Mouse (Mus musculus): ENCODE measurements around the gene Itpr2. TPM values are rescaled to one million over a fixed set of nuclear protein-coding genes. Genes with fewer than 3 reads are reported as not detected.

The Itpr2 gene
- polyA plus RNA-seq, 1 experiment from 2014 or later, result 5.3 TPM

- Histone ChIP-seq H3K4me1 (replicated peaks; ENCODE audit: control insufficient read depth, insufficient read depth, low read length) (no peaks in the 10 kb centered on the region), H3K27ac (ENCODE audit: low read depth, low read length) (no peak overlapping the region), H3K27me3 (replicated peaks; ENCODE audit: control insufficient read depth, insufficient read depth, low read length) (no peaks in the 10 kb centered on the region), H3K36me3 (ENCODE audit: control insufficient read depth, insufficient read depth, low read length) (no peaks in the 10 kb centered on the region), H3K9me3 (ENCODE audit: control insufficient read depth, low read length) (no peaks in the 10 kb centered on the region), H3K4me3 (ENCODE audit: low read depth, low read length) (no peak overlapping the region), H3K4me2 (no peak overlapping the region), H3K9ac (ENCODE audit: low read depth, low read length) (no peak overlapping the region)
- WGBS, result 43% methylated on average over 2 of the region's 2 CpGs
- ATAC-seq (replicated peaks; ENCODE audit: low FRiP score) (no peak), DNase-seq (ENCODE audit: low spot score) (no peak)
These were observed 296.9 kb downstream of the Itpr2 start for GRCm38 (mm10) chr6:146205136-146205535.

GRCm38 (mm10) chr6:146204470-146204869 is 297.6 kb downstream of the Itpr2 start:
- DNase-seq (ENCODE audit: low spot score) (no peak), ATAC-seq (replicated peaks; ENCODE audit: low FRiP score) (no peak)
- Histone ChIP-seq H3K9ac (ENCODE audit: low read depth, low read length) (no peak overlapping the region), H3K27me3 (replicated peaks; ENCODE audit: control insufficient read depth, insufficient read depth, low read length) (no peaks in the 10 kb centered on the region), H3K9me3 (ENCODE audit: control insufficient read depth, low read length) (no peaks in the 10 kb centered on the region), H3K27ac (ENCODE audit: low read depth, low read length) (no peak overlapping the region), H3K4me2 (no peak overlapping the region), H3K4me1 (replicated peaks; ENCODE audit: control insufficient read depth, insufficient read depth, low read length) (no peaks in the 10 kb centered on the region), H3K36me3 (ENCODE audit: control insufficient read depth, insufficient read depth, low read length) (no peaks in the 10 kb centered on the region), H3K4me3 (ENCODE audit: low read depth, low read length) (no peak overlapping the region)
- WGBS, result 47% methylated on average over 4 of the region's 4 CpGs

- Histone ChIP-seq H3K36me3 (ENCODE audit: control insufficient read depth, insufficient read depth, low read length) (no peaks in the 10 kb centered on the region), H3K4me1 (replicated peaks; ENCODE audit: control insufficient read depth, insufficient read depth, low read length) (no peaks in the 10 kb centered on the region), H3K27me3 (replicated peaks; ENCODE audit: control insufficient read depth, insufficient read depth, low read length) (no peaks in the 10 kb centered on the region), H3K9ac (ENCODE audit: low read depth, low read length) (no peak overlapping the region), H3K9me3 (ENCODE audit: control insufficient read depth, low read length) (no peaks in the 10 kb centered on the region), H3K4me2 (no peak overlapping the region), H3K4me3 (ENCODE audit: low read depth, low read length) (no peak overlapping the region), H3K27ac (ENCODE audit: low read depth, low read length) (no peak overlapping the region)
- DNase-seq (ENCODE audit: low spot score), result no peak
- no peak for ATAC-seq (replicated peaks; ENCODE audit: low FRiP score)
- 86% methylated on average over 7 of the region's 7 CpGs for WGBS
These were observed 304.1 kb downstream of the Itpr2 start for GRCm38 (mm10) chr6:146197868-146198379.

GRCm38 (mm10) chr6:146196701-146197100 is 305.3 kb downstream of the Itpr2 start:
- Histone ChIP-seq H3K4me1 (replicated peaks; ENCODE audit: control insufficient read depth, insufficient read depth, low read length) (no peaks in the 10 kb centered on the region), H3K36me3 (ENCODE audit: control insufficient read depth, insufficient read depth, low read length) (no peaks in the 10 kb centered on the region), H3K9ac (ENCODE audit: low read depth, low read length) (no peak overlapping the region), H3K4me3 (ENCODE audit: low read depth, low read length) (no peak overlapping the region), H3K9me3 (ENCODE audit: control insufficient read depth, low read length) (no peaks in the 10 kb centered on the region), H3K4me2 (no peak overlapping the region), H3K27me3 (replicated peaks; ENCODE audit: control insufficient read depth, insufficient read depth, low read length) (no peaks in the 10 kb centered on the region), H3K27ac (ENCODE audit: low read depth, low read length) (no peak overlapping the region)
- WGBS, result 80% methylated on average over 1 of the region's 1 CpGs
- DNase-seq (ENCODE audit: low spot score) (no peak), ATAC-seq (replicated peaks; ENCODE audit: low FRiP score) (no peak)

GRCm38 (mm10) chr6:146195854-146196457 is 306.1 kb downstream of the Itpr2 start:
- H3K36me3 ChIP-seq (ENCODE audit: control insufficient read depth, insufficient read depth, low read length), result no peaks in the 10 kb centered on the region
- WGBS, result 74% methylated on average over 7 of the region's 7 CpGs
- no peak overlapping the region for H3K4me3 ChIP-seq (ENCODE audit: low read depth, low read length)
- DNase-seq (ENCODE audit: low spot score), result no peak
- H3K4me1 ChIP-seq (replicated peaks; ENCODE audit: control insufficient read depth, insufficient read depth, low read length), result no peaks in the 10 kb centered on the region
- no peak overlapping the region for H3K27ac ChIP-seq (ENCODE audit: low read depth, low read length)
- H3K9me3 ChIP-seq (ENCODE audit: control insufficient read depth, low read length), result no peaks in the 10 kb centered on the region
- ATAC-seq (replicated peaks; ENCODE audit: low FRiP score), result no peak
- no peaks in the 10 kb centered on the region for H3K27me3 ChIP-seq (replicated peaks; ENCODE audit: control insufficient read depth, insufficient read depth, low read length)
- no peak overlapping the region for H3K4me2 ChIP-seq
- H3K9ac ChIP-seq (ENCODE audit: low read depth, low read length), result no peak overlapping the region

- H3K4me1 ChIP-seq (replicated peaks; ENCODE audit: control insufficient read depth, insufficient read depth, low read length), result no peaks in the 10 kb centered on the region
- no peak overlapping the region for H3K4me3 ChIP-seq (ENCODE audit: low read depth, low read length)
- no peak overlapping the region for H3K27ac ChIP-seq (ENCODE audit: low read depth, low read length)
- ATAC-seq (replicated peaks; ENCODE audit: low FRiP score) (no peak), DNase-seq (ENCODE audit: low spot score) (no peak)
- H3K9me3 ChIP-seq (ENCODE audit: control insufficient read depth, low read length), result no peaks in the 10 kb centered on the region
- no peak overlapping the region for H3K4me2 ChIP-seq
- H3K27me3 ChIP-seq (replicated peaks; ENCODE audit: control insufficient read depth, insufficient read depth, low read length), result no peaks in the 10 kb centered on the region
- WGBS, result 74% methylated on average over 5 of the region's 5 CpGs
- no peaks in the 10 kb centered on the region for H3K36me3 ChIP-seq (ENCODE audit: control insufficient read depth, insufficient read depth, low read length)
- no peak overlapping the region for H3K9ac ChIP-seq (ENCODE audit: low read depth, low read length)
These were observed 310.1 kb downstream of the Itpr2 start for GRCm38 (mm10) chr6:146191931-146192330.

GRCm38 (mm10) chr6:146190006-146190405 is 312.0 kb downstream of the Itpr2 start:
- DNase-seq (ENCODE audit: low spot score) (no peak), ATAC-seq (replicated peaks; ENCODE audit: low FRiP score) (no peak)
- no peaks in the 10 kb centered on the region for H3K9me3 ChIP-seq (ENCODE audit: control insufficient read depth, low read length)
- H3K27me3 ChIP-seq (replicated peaks; ENCODE audit: control insufficient read depth, insufficient read depth, low read length), result no peaks in the 10 kb centered on the region
- no peak overlapping the region for H3K27ac ChIP-seq (ENCODE audit: low read depth, low read length)
- no peaks in the 10 kb centered on the region for H3K4me1 ChIP-seq (replicated peaks; ENCODE audit: control insufficient read depth, insufficient read depth, low read length)
- WGBS, result 70% methylated on average over 8 of the region's 8 CpGs
- no peak overlapping the region for H3K9ac ChIP-seq (ENCODE audit: low read depth, low read length)
- no peak overlapping the region for H3K4me3 ChIP-seq (ENCODE audit: low read depth, low read length)
- no peak overlapping the region for H3K4me2 ChIP-seq
- no peaks in the 10 kb centered on the region for H3K36me3 ChIP-seq (ENCODE audit: control insufficient read depth, insufficient read depth, low read length)

GRCm38 (mm10) chr6:146185532-146185931 is 316.5 kb downstream of the Itpr2 start:
- Histone ChIP-seq H3K27me3 (replicated peaks; ENCODE audit: control insufficient read depth, insufficient read depth, low read length) (no peaks in the 10 kb centered on the region), H3K4me1 (replicated peaks; ENCODE audit: control insufficient read depth, insufficient read depth, low read length) (no peaks in the 10 kb centered on the region), H3K27ac (ENCODE audit: low read depth, low read length) (no peak overlapping the region), H3K9me3 (ENCODE audit: control insufficient read depth, low read length) (no peaks in the 10 kb centered on the region), H3K36me3 (ENCODE audit: control insufficient read depth, insufficient read depth, low read length) (no peaks in the 10 kb centered on the region), H3K4me3 (ENCODE audit: low read depth, low read length) (no peak overlapping the region), H3K9ac (ENCODE audit: low read depth, low read length) (no peak overlapping the region), H3K4me2 (no peak overlapping the region)
- ATAC-seq (replicated peaks; ENCODE audit: low FRiP score), result no peak
- WGBS, result 83% methylated on average over 2 of the region's 2 CpGs
- no peak for DNase-seq (ENCODE audit: low spot score)

GRCm38 (mm10) chr6:146184771-146185170 is 317.3 kb downstream of the Itpr2 start:
- DNase-seq (ENCODE audit: low spot score), result no peak
- WGBS, result 84% methylated on average over 9 of the region's 9 CpGs
- ATAC-seq (replicated peaks; ENCODE audit: low FRiP score), result no peak
- no peaks in the 10 kb centered on the region for H3K27me3 ChIP-seq (replicated peaks; ENCODE audit: control insufficient read depth, insufficient read depth, low read length)
- no peaks in the 10 kb centered on the region for H3K9me3 ChIP-seq (ENCODE audit: control insufficient read depth, low read length)
- no peaks in the 10 kb centered on the region for H3K4me1 ChIP-seq (replicated peaks; ENCODE audit: control insufficient read depth, insufficient read depth, low read length)
- H3K9ac ChIP-seq (ENCODE audit: low read depth, low read length), result no peak overlapping the region
- no peaks in the 10 kb centered on the region for H3K36me3 ChIP-seq (ENCODE audit: control insufficient read depth, insufficient read depth, low read length)
- H3K27ac ChIP-seq (ENCODE audit: low read depth, low read length), result no peak overlapping the region
- H3K4me3 ChIP-seq (ENCODE audit: low read depth, low read length), result no peak overlapping the region
- no peak overlapping the region for H3K4me2 ChIP-seq
